Mouse (Mus musculus) liver, embryonic 14.5 days (tissue): ENCODE results near the gene Mcts2. TPM values are rescaled to one million over a fixed set of nuclear protein-coding genes. Genes with fewer than 3 reads are reported as not detected.
A peak's percentile ranks its signal among the peaks of the same experiment; 100 is the strongest.

ENCODE experiments used
- ATAC-seq: fragments of 200-750 bp; cut with Nextera tagmentation; 2 replicates; pipeline ENCODE4 v1.8.0; 2017; ENCODE audit warnings: moderate number of reproducible peaks, mild to moderate bottlenecking, moderate library complexity; ENCODE audit not compliant: insufficient read depth
- DNase-seq, 3 experiments: peaks; one replicate each; pipeline ENCODE4 v3.0.0-alpha.2; 2012 to 2013; ENCODE audit warnings: low read depth in 3 of 3, low spot score in 3 of 3
- H3K27ac ChIP-seq: fragments of 300-500 bp; sonication (generic); 2 replicates; pipeline ENCODE4 v1.5.1; 2014; ENCODE audit warnings: moderate library complexity, mild to moderate bottlenecking, control low read depth, inconsistent platforms
- H3K27me3 ChIP-seq: fragments of 300-500 bp; sonication (generic); 2 replicates; pipeline ENCODE4 v1.6.1; 2014; ENCODE audit warnings: mild to moderate bottlenecking, low read length, moderate library complexity; ENCODE audit not compliant: control insufficient read depth, insufficient read depth
- H3K36me3 ChIP-seq: fragments of 300-500 bp; sonication (generic); replicated peaks from 2 replicates; pipeline ENCODE4 v1.6.1; 2014; ENCODE audit warnings: low read depth; ENCODE audit not compliant: control insufficient read depth, insufficient read depth
- H3K4me1 ChIP-seq, 2 experiments: fragments of 200-500 bp in 1 of 2; fragments of 300-500 bp in 1 of 2; sonication (generic) in 1 of 2; replicated peaks; 2 replicates each; pipeline ENCODE4 v1.6.1; 2012 to 2014; ENCODE audit warnings: antibody characterized with exemption in 1 of 2, inconsistent platforms in 1 of 2, low read length in 1 of 2; ENCODE audit not compliant: control insufficient read depth in 2 of 2, insufficient read depth in 2 of 2
- H3K4me2 ChIP-seq: fragments of 300-500 bp; sonication (generic); 2 replicates; pipeline ENCODE4 v1.6.1; 2014; ENCODE audit warnings: low read depth, mild to moderate bottlenecking, control low read depth, moderate library complexity
- H3K4me3 ChIP-seq, 2 experiments: fragments of 200-500 bp in 1 of 2; fragments of 300-500 bp in 1 of 2; sonication (generic) in 1 of 2; 2 replicates each; pipeline ENCODE4 v1.5.1; 2012 to 2014; ENCODE audit warnings: low read depth in 2 of 2, low read length in 2 of 2, mild to moderate bottlenecking in 2 of 2, control low read depth in 1 of 2, inconsistent platforms in 1 of 2, moderate library complexity in 1 of 2; ENCODE audit not compliant: insufficient read depth in 1 of 2
- H3K9ac ChIP-seq: fragments of 300-500 bp; sonication (generic); replicated peaks from 2 replicates; pipeline ENCODE4 v1.6.1; 2014; ENCODE audit warnings: mild to moderate bottlenecking, control low read depth, moderate library complexity
- H3K9me3 ChIP-seq: fragments of 300-500 bp; sonication (generic); 2 replicates; pipeline ENCODE4 v1.6.1; 2016; ENCODE audit warnings: low read length, mixed read lengths; ENCODE audit not compliant: control insufficient read depth
- CTCF ChIP-seq: IDR thresholded peaks from 2 replicates; pipeline ENCODE4 v1.5.1; 2016; ENCODE audit warnings: antibody characterized with exemption, low read depth, control low read depth
- EP300 ChIP-seq: IDR thresholded peaks from 2 replicates; pipeline ENCODE4 v1.6.1; 2016; ENCODE audit warnings: antibody characterized with exemption, low read depth
- WGBS: fragments of 180-500 bp; shearing (Covaris S2); extraction: QIAGEN DNeasy Blood & Tissue Kit; methylation state at CpG from one replicate; pipeline ENCODE4 v1.1.7; 2014; ENCODE audit not compliant: insufficient replicate concordance; 5-methylcytosine and 5-hydroxymethylcytosine counted together
- polyA plus RNA-seq, 2 experiments: library from polyadenylated mRNA; depleted of rRNA in 1 of 2; stranded (reverse) in 1 of 2; unstranded in 1 of 2; fragments of >200 nt; fragmentation: Nextera tagmentation in 1 of 2; extraction: Ambion mirVana in 1 of 2; gene quantifications; 2 replicates each; pipeline versions ENCODE4 v1.2.1 to v1.2.3; 2012 to 2014

Mcts2 gene
- polyA plus RNA-seq, 2 experiments, result 10.3 to 15.2 TPM

DNA sequence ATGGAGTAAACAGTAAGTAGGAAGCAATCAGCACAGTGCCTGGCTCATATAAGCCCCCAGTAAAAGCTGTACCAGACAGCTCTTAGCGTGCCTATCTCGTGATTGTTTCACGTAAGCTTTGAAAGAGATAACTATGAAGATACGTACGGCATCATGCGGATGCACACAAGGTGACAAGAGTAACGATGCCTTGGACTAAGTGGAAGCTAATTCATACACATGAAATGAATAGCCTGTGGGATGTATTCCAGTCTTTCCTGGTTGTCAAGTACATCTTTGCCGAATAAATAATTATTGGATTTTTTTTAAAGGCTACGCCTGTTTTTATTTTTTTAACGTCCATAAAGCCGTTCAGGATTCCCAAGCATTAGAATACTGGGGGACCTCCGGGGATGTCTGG, 436 bp upstream of the Mcts2 start:
- no peak for TF ChIP-seq CTCF
- no peak for TF ChIP-seq EP300

GRCm38 (mm10) chr2:152691564-152692217, 4.9 kb downstream of the Mcts2 start:
- no peak overlapping the region for H3K27ac ChIP-seq
- H3K27me3 ChIP-seq, result no peaks in the 10 kb centered on the region
- H3K4me2 ChIP-seq, result no peak overlapping the region
- peaks cover 8% of the 10 kb centered on the region for H3K36me3 ChIP-seq
- TF ChIP-seq CTCF (peak; percentile 45), EP300 (no peak)
- DNase-seq (no peak), ATAC-seq (no peak)
- no peaks in the 10 kb centered on the region for H3K9me3 ChIP-seq
- 63% methylated on average over 7 of the region's 7 CpGs for WGBS
- no peak overlapping the region for H3K9ac ChIP-seq
- H3K4me1 ChIP-seq, result 0 out of 4 replicates have a peak, but pooled peaks cover 0 to 2% of the 10 kb centered on the region in 2 experiments
- H3K4me3 ChIP-seq, result no peak overlapping the region

More for the DNA sequence above, 436 bp upstream of the Mcts2 start:
- H3K4me2 ChIP-seq, result peak overlapping the region; percentile 74
- H3K27me3 ChIP-seq, result no peaks in the 10 kb centered on the region
- H3K36me3 ChIP-seq, result peaks cover 33% of the 10 kb centered on the region
- peak overlapping the region; percentile 61 to 64 for H3K4me3 ChIP-seq
- peak; percentile 4; the same call in 1 of the 2 replicates for ATAC-seq
- H3K9ac ChIP-seq, result no peak overlapping the region; the same call in 1 of the 2 replicates
- peak overlapping the region; percentile 10 for H3K27ac ChIP-seq
- H3K9me3 ChIP-seq, result no peaks in the 10 kb centered on the region
- peaks cover 0 to 5% of the 10 kb centered on the region in 2 experiments; a peak in 1 of 4 replicates for H3K4me1 ChIP-seq
- DNase-seq, result no peak
- WGBS, result 52% methylated on average over 12 of the region's 12 CpGs

GRCm38 (mm10) chr2:152693233-152693632, 6.4 kb downstream of the Mcts2 start:
- Histone ChIP-seq H3K4me3 (0 out of 4 replicates have a peak overlapping the region, but pooled peaks of 1 of the 2 experiments have one; percentile 4), H3K36me3 (peaks cover 8% of the 10 kb centered on the region), H3K9ac (peak overlapping the region; percentile 31), H3K9me3 (no peaks in the 10 kb centered on the region), H3K4me2 (peak overlapping the region; percentile 50), H3K27ac (no peak overlapping the region), H3K27me3 (no peaks in the 10 kb centered on the region), H3K4me1 (0 out of 4 replicates have a peak, but pooled peaks cover 0 to 2% of the 10 kb centered on the region in 2 experiments)
- ATAC-seq (peak; percentile 19; the same call in 1 of the 2 replicates), DNase-seq (peak; percentile 45 to 55 (median 51))
- WGBS, result 13% methylated on average over 9 of the region's 9 CpGs
- TF ChIP-seq EP300, result no peak
- TF ChIP-seq CTCF, result peak; percentile 95

DNA sequence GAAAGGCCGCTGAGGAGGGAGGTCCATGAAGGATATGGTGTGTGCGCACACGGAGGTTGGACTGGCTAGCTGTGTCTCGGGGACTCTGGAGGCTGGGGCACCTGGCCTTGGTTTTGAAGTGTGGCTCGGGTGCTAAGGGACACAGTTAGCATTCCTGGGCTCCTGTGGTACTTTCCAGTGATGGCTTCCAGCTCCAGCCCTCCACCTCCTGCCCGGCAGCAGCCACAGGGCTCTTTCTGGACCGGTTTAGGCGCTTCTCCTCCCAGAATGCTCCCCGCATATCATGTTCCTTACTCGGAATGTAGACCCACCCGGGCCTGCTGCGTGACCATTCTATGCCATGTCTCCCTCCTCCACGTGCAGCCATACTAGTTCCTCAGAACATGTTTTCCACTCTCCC, 6.9 kb downstream of the Mcts2 start:
- Histone ChIP-seq H3K9ac (peak overlapping the region; percentile 31; the same call in 1 of the 2 replicates), H3K4me1 (0 out of 4 replicates have a peak, but pooled peaks cover 0 to 2% of the 10 kb centered on the region in 2 experiments), H3K27me3 (no peaks in the 10 kb centered on the region), H3K36me3 (peaks cover 7% of the 10 kb centered on the region), H3K4me3 (0 out of 4 replicates have a peak overlapping the region, but pooled peaks of 1 of the 2 experiments have one; percentile 4), H3K27ac (no peak overlapping the region), H3K9me3 (no peaks in the 10 kb centered on the region), H3K4me2 (peak overlapping the region; percentile 50)
- no peak for TF ChIP-seq CTCF
- no peak for DNase-seq
- 83% methylated on average over 13 of the region's 13 CpGs for WGBS
- ATAC-seq, result no peak

DNA sequence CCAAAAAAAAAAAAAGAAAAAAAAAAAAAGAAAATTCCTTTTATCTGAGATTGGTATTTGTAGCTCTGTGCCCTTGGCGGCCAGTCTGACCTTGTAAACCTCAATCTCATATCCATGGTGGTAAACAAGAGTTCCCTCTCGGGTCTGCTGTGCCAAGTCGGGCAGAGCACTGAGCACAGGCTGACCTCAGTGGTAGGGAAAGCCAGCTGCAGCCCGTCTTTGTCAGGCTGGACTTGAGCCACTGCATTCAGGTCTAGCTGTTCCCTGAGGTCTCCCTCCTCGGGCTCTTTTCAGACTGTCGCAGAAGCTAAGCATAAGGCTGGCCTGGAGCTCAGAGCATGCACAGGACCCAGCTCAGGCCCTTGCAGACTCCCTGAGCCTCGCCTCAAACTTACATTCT, 7.9 kb downstream of the Mcts2 start:
- no peak for ATAC-seq
- Histone ChIP-seq H3K9me3 (no peaks in the 10 kb centered on the region), H3K4me2 (no peak overlapping the region), H3K4me1 (0 out of 4 replicates have a peak, but pooled peaks cover 0 to 2% of the 10 kb centered on the region in 2 experiments), H3K9ac (no peak overlapping the region), H3K27me3 (no peaks in the 10 kb centered on the region), H3K27ac (no peak overlapping the region), H3K36me3 (peaks cover 10% of the 10 kb centered on the region), H3K4me3 (no peak overlapping the region)
- TF ChIP-seq CTCF (no peak), EP300 (no peak)
- 71% methylated on average over 7 of the region's 7 CpGs for WGBS
- no peak for DNase-seq
